Mouse (Mus musculus) hematopoietic multipotent progenitor cell, adult 10-12 weeks (in vitro differentiated cells): Measurements from ENCODE around the gene Myl4. TPM values are rescaled to one million over a fixed set of nuclear protein-coding genes. Genes with fewer than 3 reads are reported as not detected.

Experiments
- polyA plus RNA-seq: library from polyadenylated mRNA; stranded (reverse); fragments of >175 nt; gene quantifications from 2 replicates; pipeline ENCODE4 v1.2.3, GENCODE M21; 2012; ENCODE audit warnings: low replicate concordance

The Myl4 gene
- polyA plus RNA-seq: 33.6 and 38.7 TPM in 2 replicates

GRCm38 (mm10) chr11:104550406-104550974 lies at the start of gene Myl4, which contains the start of gene Cdc27:
Gene Myl4 (plus strand): TSS chr11:104550663.
Gene Cdc27 (minus strand): TSS chr11:104550620.

DNA sequence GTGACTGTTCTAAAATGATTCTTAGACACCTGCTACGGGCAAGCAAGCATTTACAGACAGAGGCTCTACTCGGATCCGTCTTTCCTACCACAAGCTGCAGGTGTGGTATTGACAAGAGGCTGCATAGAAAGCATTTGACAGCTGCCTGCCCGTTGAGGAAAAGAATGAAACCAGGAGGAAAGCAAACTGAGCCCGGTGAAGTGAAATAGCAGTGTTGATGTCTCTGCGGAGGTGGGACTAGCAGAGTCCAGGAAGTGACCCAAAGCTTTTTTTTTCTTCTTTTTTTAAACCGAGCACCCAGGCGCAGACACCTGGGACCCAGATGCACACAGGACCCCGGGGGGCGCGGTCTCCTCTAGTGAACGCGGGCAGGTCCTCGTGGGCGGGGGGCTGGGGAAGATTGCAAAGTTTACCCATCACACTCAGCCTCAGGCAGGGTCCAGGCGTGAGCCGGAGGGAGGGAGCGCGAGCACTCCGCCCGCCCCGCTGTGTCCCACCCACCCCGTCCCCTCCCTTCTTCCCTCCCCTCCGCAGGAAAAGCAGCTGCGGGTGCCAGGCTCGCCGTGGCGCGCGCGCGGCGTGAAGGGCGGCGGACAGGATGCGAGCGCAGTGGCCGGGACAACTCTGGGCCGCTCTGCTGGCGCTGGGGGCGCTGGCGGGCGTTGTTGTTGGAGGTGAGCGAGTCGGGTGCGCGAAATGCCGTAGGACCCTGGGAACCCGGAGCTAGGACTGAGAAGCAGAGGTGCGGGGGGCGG lies 57.2 kb downstream of the Myl4 start, which contains the start of gene Itgb3:
Itgb3 (plus strand) TSS at position 510 of the 755 bp plus-strand sequence.

Other genes starting within 250 kb of the Myl4 start
- gene Kansl1, start 81.8 kb upstream of the Myl4 start, polyA plus RNA-seq: 218 and 442 TPM in 2 replicates
- 3.5 and 4.1 TPM in 2 replicates for gene Cdc27, start within 50 bp of the Myl4 start, polyA plus RNA-seq
- 4.8 and 8.1 TPM in 2 replicates for gene Itgb3, start 57.3 kb downstream of the Myl4 start, polyA plus RNA-seq
- not detected in 2 replicates for gene Gm11639, start 135.0 kb downstream of the Myl4 start, polyA plus RNA-seq